Comparison of ENCODE assay signal across 7 mouse cellular contexts in the genomic region with DNA sequence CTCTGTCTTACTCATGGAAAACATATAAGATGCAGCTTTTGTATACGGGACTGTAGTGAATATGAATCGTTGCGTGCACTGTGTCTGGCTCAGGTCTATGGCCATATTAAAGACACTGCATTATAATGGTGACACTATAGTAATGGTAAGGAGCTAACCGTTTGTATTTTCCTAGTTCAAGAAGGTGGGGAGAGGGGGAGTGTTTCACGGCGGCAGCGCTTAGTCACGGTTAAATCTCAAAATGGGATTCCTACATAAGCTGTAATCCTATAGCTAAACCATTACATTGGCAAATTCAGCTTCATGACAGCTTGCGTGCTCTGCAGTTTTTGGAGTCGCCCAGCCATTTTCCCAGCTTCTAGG. TPM values are rescaled to one million over a fixed set of nuclear protein-coding genes. Genes with fewer than 3 reads are reported as not detected.
A peak's percentile ranks its signal among the peaks of the same experiment; 100 is the strongest.
DNase-seq lines count a peak whose midpoint lies in the region; ATAC-seq and TF ChIP-seq lines count a peak whose summit lies in the region.

No protein-coding gene starts in this region.

- H3K9me3 ChIP-seq in lung, embryonic 14.5 days (ENCODE audit: low read depth, low read length) = no peaks in the 10 kb centered on the region
- no peaks in the 10 kb centered on the region for H3K9me3 ChIP-seq in forebrain, embryonic 10.5 days
- no peaks in the 10 kb centered on the region for H3K9me3 ChIP-seq in limb, embryonic 10.5 days (replicated peaks)
- H3K9me3 ChIP-seq in neural tube, embryonic 15.5 days (replicated peaks) = no peaks in the 10 kb centered on the region

- peak overlapping the region; percentile 68 for H3K4me3 ChIP-seq in lung, embryonic 14.5 days (ENCODE audit: low read depth, low read length)
- H3K4me3 ChIP-seq in forebrain, embryonic 10.5 days = peak overlapping the region; percentile 74
- peak overlapping the region; percentile 80 for H3K4me3 ChIP-seq in limb, embryonic 10.5 days
- H3K4me3 ChIP-seq in neural tube, embryonic 15.5 days (replicated peaks) = peak overlapping the region; percentile 86

- H3K4me1 ChIP-seq in lung, embryonic 14.5 days (ENCODE audit: insufficient read depth) = peaks cover 2% of the 10 kb centered on the region; the same call in 1 of the 2 replicates
- peaks cover 23% of the 10 kb centered on the region for H3K4me1 ChIP-seq in forebrain, embryonic 10.5 days
- H3K4me1 ChIP-seq in limb, embryonic 10.5 days = peaks cover 48% of the 10 kb centered on the region
- peaks cover 19% of the 10 kb centered on the region for H3K4me1 ChIP-seq in neural tube, embryonic 15.5 days

- no peak for TF ChIP-seq CTCF in lung, embryonic 14.5 days (IDR thresholded peaks at IDR 0.05; ENCODE audit: low read depth)

- no peaks in the 10 kb centered on the region for H3K27me3 ChIP-seq in lung, embryonic 14.5 days (ENCODE audit: insufficient read depth, low read length)
- peaks cover 40% of the 10 kb centered on the region for H3K27me3 ChIP-seq in forebrain, embryonic 10.5 days (ENCODE audit: poor library complexity, severe bottlenecking)
- H3K27me3 ChIP-seq in limb, embryonic 10.5 days (ENCODE audit: low read depth, poor library complexity, severe bottlenecking) = 0 out of 2 replicates have a peak, but pooled peaks cover 8% of the 10 kb centered on the region
- no peaks in the 10 kb centered on the region for H3K27me3 ChIP-seq in neural tube, embryonic 15.5 days (replicated peaks)

- no peaks in the 10 kb centered on the region for H3K36me3 ChIP-seq in lung, embryonic 14.5 days (ENCODE audit: insufficient read depth)
- no peaks in the 10 kb centered on the region for H3K36me3 ChIP-seq in forebrain, embryonic 10.5 days (replicated peaks)
- no peaks in the 10 kb centered on the region for H3K36me3 ChIP-seq in limb, embryonic 10.5 days
- no peaks in the 10 kb centered on the region for H3K36me3 ChIP-seq in neural tube, embryonic 15.5 days

- no peak for DNase-seq in lung, embryonic 14.5 days
- DNase-seq in lung, postnatal 14 days = no peak
- DNase-seq in forebrain, embryonic 10.5 days (ENCODE audit: extremely low spot score, low spot score) = no peak
- DNase-seq in limb, embryonic 10.5 days (ENCODE audit: low spot score) = no peak
- DNase-seq in urinary bladder, postnatal 14 days (ENCODE audit: low spot score) = no peak
- DNase-seq in gastrocnemius, adult 18-20 months (ENCODE audit: low spot score) = no peak

- WGBS in lung, embryonic 14.5 days = 25% methylated on average over 10 of the region's 10 CpGs
- 22% methylated on average over 10 of the region's 10 CpGs for WGBS in forebrain, embryonic 10.5 days
- 24% methylated on average over 10 of the region's 10 CpGs for WGBS in limb, embryonic 10.5 days
- 22% methylated on average over 10 of the region's 10 CpGs for WGBS in neural tube, embryonic 15.5 days

- peak; percentile 29 for ATAC-seq in lung, embryonic 14.5 days (ENCODE audit: insufficient read depth)
- ATAC-seq in neural tube, embryonic 15.5 days (ENCODE audit: low FRiP score) = peak; percentile 45

- H3K27ac ChIP-seq in lung, embryonic 14.5 days (ENCODE audit: low read depth) = no peak overlapping the region
- no peak overlapping the region for H3K27ac ChIP-seq in forebrain, embryonic 10.5 days
- H3K27ac ChIP-seq in limb, embryonic 10.5 days = peak overlapping the region; percentile 90
- H3K27ac ChIP-seq in neural tube, embryonic 15.5 days (replicated peaks) = peak overlapping the region; percentile 88

- peak overlapping the region; percentile 97 for H3K4me2 ChIP-seq in lung, embryonic 14.5 days
- H3K4me2 ChIP-seq in neural tube, embryonic 15.5 days = peak overlapping the region; percentile 86

- peak overlapping the region; percentile 68; the same call in 1 of the 2 replicates for H3K9ac ChIP-seq in lung, embryonic 14.5 days
- peak overlapping the region; percentile 82 for H3K9ac ChIP-seq in neural tube, embryonic 15.5 days (replicated peaks)

RNA-seq across cellular contexts. Expression of gene Stambpl1, which starts 0.4 kb away (rescaled TPM):
- 9.8 and 11.1 TPM in 2 replicates for polyA plus RNA-seq in lung, embryonic 14.5 days (2014; fragmentation: Nextera tagmentation; extraction: Ambion mirVana)
- 3.2 and 3.7 TPM in 2 replicates for polyA plus RNA-seq in forebrain, embryonic 10.5 days (2016; fragmentation: Nextera tagmentation; extraction: Ambion mirVana)
- 13.8 and 15.7 TPM in 2 replicates for polyA plus RNA-seq in limb, embryonic 10.5 days (2016; fragmentation: Nextera tagmentation; extraction: Ambion mirVana)
- polyA plus RNA-seq in neural tube, embryonic 15.5 days (2015; fragmentation: Nextera tagmentation; extraction: Ambion mirVana) = 25.8 and 28.3 TPM in 2 replicates
- 1 to 10 TPM in 1 of 2 experiments, under 1 TPM in 1; 0.39 to 1.2 TPM for total RNA-seq in gastrocnemius, adult 18-20 months (2021)

RNA-seq across cellular contexts. Expression of gene Ankrd22, which starts 25.8 kb away (rescaled TPM):
- 0.12 TPM in 1 of 2 replicates, not detected in the other for polyA plus RNA-seq in lung, embryonic 14.5 days (2014; fragmentation: Nextera tagmentation; extraction: Ambion mirVana)
- 0.05 and 0.14 TPM in 2 replicates for polyA plus RNA-seq in forebrain, embryonic 10.5 days (2016; fragmentation: Nextera tagmentation; extraction: Ambion mirVana)
- polyA plus RNA-seq in limb, embryonic 10.5 days (2016; fragmentation: Nextera tagmentation; extraction: Ambion mirVana) = 0.09 and 0.10 TPM in 2 replicates
- 1.9 TPM in 1 of 2 replicates, not detected in the other for polyA plus RNA-seq in neural tube, embryonic 15.5 days (2015; fragmentation: Nextera tagmentation; extraction: Ambion mirVana)
- total RNA-seq in gastrocnemius, adult 18-20 months (2021) = not detected

Comparison
In these comparisons a context has a peak if more than half of its experiments do, and no peak if none do; other contexts are left out.
1. H3K27ac ChIP-seq: peak in limb, embryonic 10.5 days (single experiment) and neural tube, embryonic 15.5 days (single experiment); none in lung, embryonic 14.5 days (single experiment) and forebrain, embryonic 10.5 days (single experiment).
2. Peak in every context shown above with its lines, with median percentiles within 50 percentile points of each other: H3K4me3 ChIP-seq.